Mouse (Mus musculus): ENCODE results near the gene Nfib. TPM values are rescaled to one million over a fixed set of nuclear protein-coding genes. Genes with fewer than 3 reads are reported as not detected.

Nfib gene
- polyA plus RNA-seq, 1 experiment from 2014 or later, result 52.1 TPM

DNA sequence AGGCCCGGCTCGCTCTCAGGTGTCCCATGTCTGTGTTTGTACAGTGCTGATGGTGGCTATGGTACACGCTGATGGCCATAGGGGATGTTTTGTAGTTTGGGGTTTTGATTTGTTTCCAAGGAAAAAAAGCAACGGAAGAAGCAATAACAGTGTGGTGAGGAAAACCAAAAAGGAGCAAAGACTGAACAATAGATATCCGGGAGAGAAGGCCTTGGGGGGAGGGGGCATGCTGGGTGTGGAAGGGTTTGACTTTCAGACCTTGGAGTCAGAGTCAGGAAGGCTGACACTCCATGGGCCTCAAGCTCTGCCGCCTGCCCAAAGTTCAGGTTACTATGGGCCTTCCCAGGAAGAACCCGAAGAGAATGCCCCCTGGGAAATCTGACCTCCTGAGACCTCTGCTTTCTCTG, 197.3 kb downstream of the Nfib start:
- ATAC-seq, result no peak
- no peak for TF ChIP-seq CTCF (IDR thresholded peaks at IDR 0.05)
- 0 out of 2 replicates have a peak, but pooled peaks have one; percentile 31 for TF ChIP-seq EP300 (IDR thresholded peaks at IDR 0.05)
- no peaks in the 10 kb centered on the region for H3K27me3 ChIP-seq (replicated peaks; ENCODE audit: insufficient read depth, low read length)
- no peak for DNase-seq (ENCODE audit: low spot score)
- H3K9me3 ChIP-seq (ENCODE audit: low read length), result no peaks in the 10 kb centered on the region
- peaks cover 14% of the 10 kb centered on the region; the same call in 1 of the 2 replicates for H3K4me1 ChIP-seq (ENCODE audit: insufficient read depth, low read depth, low read length)
- peak overlapping the region; percentile 99 for H3K27ac ChIP-seq (ENCODE audit: low read length)
- peak overlapping the region; percentile 81 for H3K4me3 ChIP-seq (ENCODE audit: low read depth, low read length)
- peak overlapping the region; percentile 89 for H3K4me2 ChIP-seq (replicated peaks; ENCODE audit: low read depth, low read length)
- WGBS, result 7% methylated on average over 7 of the region's 7 CpGs
- H3K9ac ChIP-seq (replicated peaks; ENCODE audit: low read depth), result peak overlapping the region; percentile 93; the same call in 1 of the 2 replicates
- no peaks in the 10 kb centered on the region for H3K36me3 ChIP-seq (ENCODE audit: insufficient read depth, low read length)

- Histone ChIP-seq H3K9ac (replicated peaks; ENCODE audit: low read depth) (peak overlapping the region; percentile 93), H3K9me3 (ENCODE audit: low read length) (no peaks in the 10 kb centered on the region), H3K4me3 (ENCODE audit: low read depth, low read length) (peak overlapping the region; percentile 81), H3K27ac (ENCODE audit: low read length) (peak overlapping the region; percentile 99), H3K4me1 (ENCODE audit: insufficient read depth, low read depth, low read length) (peaks cover 14% of the 10 kb centered on the region; the same call in 1 of the 2 replicates), H3K4me2 (replicated peaks; ENCODE audit: low read depth, low read length) (peak overlapping the region; percentile 89), H3K36me3 (ENCODE audit: insufficient read depth, low read length) (no peaks in the 10 kb centered on the region), H3K27me3 (replicated peaks; ENCODE audit: insufficient read depth, low read length) (no peaks in the 10 kb centered on the region)
- TF ChIP-seq CTCF (IDR thresholded peaks at IDR 0.05), result no peak
- TF ChIP-seq EP300 (IDR thresholded peaks at IDR 0.05), result no peak; the same call in 1 of the 2 replicates
- no peak for DNase-seq (ENCODE audit: low spot score)
- ATAC-seq, result no peak
- WGBS, result 7% methylated on average over 15 of the region's 15 CpGs
Measured at GRCm38 (mm10) chr4:82507541-82508280, 197.8 kb downstream of the Nfib start.

DNA sequence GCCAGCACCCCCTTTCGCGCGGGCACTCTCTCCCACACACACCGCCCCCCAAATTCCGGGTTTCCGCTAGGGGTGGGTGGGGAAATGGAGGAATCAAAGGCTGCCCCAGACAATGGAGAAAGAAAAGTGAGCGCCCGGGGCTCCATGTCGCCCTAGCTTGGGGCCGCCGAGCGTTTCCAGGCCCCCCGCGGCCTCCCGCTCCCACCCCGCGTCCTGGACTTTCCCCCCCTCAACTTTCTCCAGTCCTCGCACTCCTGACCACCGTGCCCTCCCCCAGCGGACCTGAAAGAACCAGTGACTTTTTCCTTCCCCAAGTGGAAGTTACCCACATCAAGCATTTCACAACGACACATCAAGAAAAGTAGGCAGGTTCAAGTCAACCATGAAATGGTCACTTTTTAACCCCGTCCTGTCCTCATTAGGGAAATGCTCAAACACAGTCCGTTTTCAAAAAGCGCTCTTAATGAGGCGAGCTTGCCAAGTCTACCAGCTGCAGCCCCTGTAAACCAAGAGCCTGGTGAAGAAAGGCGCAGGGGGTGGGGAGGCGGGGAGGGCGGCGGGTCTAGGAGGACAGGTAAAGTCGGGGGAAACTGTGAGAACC, 198.7 kb downstream of the Nfib start:
- Histone ChIP-seq H3K9me3 (ENCODE audit: low read length) (no peaks in the 10 kb centered on the region), H3K4me3 (ENCODE audit: low read depth, low read length) (peak overlapping the region; percentile 81), H3K36me3 (ENCODE audit: insufficient read depth, low read length) (no peaks in the 10 kb centered on the region), H3K4me2 (replicated peaks; ENCODE audit: low read depth, low read length) (peak overlapping the region; percentile 89), H3K4me1 (ENCODE audit: insufficient read depth, low read depth, low read length) (peaks cover 14% of the 10 kb centered on the region; the same call in 1 of the 2 replicates), H3K27me3 (replicated peaks; ENCODE audit: insufficient read depth, low read length) (no peaks in the 10 kb centered on the region), H3K9ac (replicated peaks; ENCODE audit: low read depth) (peak overlapping the region; percentile 93), H3K27ac (ENCODE audit: low read length) (peak overlapping the region; percentile 99)
- TF ChIP-seq CTCF (IDR thresholded peaks at IDR 0.05) (no peak), EP300 (IDR thresholded peaks at IDR 0.05) (peak; percentile 55; the same call in 1 of the 2 replicates)
- 3% methylated on average over 28 of the region's 30 CpGs for WGBS
- ATAC-seq, result peak; percentile 35
- DNase-seq (ENCODE audit: low spot score), result peak; percentile 94

DNA sequence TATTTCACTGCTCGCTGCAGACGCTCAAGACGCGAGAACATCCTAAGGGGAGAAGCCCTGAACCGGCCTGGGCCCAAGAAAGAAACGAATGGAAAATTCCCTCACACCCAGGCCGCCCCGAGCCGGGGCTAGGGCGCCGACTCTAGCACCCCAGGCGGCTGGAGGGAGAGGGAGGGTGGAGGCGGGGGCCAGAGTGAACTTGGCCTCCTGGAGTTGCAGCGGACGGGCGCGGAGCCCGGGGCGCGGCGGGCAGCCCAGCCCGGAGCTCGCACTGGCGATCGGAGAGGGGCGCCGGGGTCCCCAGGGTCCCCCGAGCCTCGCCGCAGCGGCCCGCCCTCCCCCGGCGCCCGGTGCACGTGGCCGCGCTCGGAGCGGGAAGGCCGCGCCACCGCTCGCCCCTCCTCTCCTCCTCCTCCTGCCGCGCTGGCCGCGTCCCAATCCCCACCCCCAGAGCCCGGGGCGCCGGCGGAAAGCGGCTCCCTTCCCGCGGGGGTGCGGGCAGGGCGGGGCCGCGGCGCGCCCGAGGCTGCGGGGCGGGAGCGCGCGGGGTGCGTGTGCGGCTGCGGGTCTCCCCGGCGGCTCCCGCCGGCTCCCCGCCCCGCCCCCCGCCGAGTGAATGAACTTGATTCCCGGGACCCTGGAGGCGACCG, 199.3 kb downstream of the Nfib start:
- Histone ChIP-seq H3K9me3 (ENCODE audit: low read length) (no peaks in the 10 kb centered on the region), H3K4me1 (ENCODE audit: insufficient read depth, low read depth, low read length) (peaks cover 14% of the 10 kb centered on the region; the same call in 1 of the 2 replicates), H3K27me3 (replicated peaks; ENCODE audit: insufficient read depth, low read length) (no peaks in the 10 kb centered on the region), H3K9ac (replicated peaks; ENCODE audit: low read depth) (peak overlapping the region; percentile 93), H3K4me2 (replicated peaks; ENCODE audit: low read depth, low read length) (peak overlapping the region; percentile 89), H3K4me3 (ENCODE audit: low read depth, low read length) (peak overlapping the region; percentile 81), H3K36me3 (ENCODE audit: insufficient read depth, low read length) (no peaks in the 10 kb centered on the region), H3K27ac (ENCODE audit: low read length) (peak overlapping the region; percentile 99)
- ATAC-seq (peak; percentile 84), DNase-seq (ENCODE audit: low spot score) (peak; percentile 94)
- peak; percentile 28; the same call in 1 of the 2 replicates for TF ChIP-seq CTCF (IDR thresholded peaks at IDR 0.05)
- no peak for TF ChIP-seq EP300 (IDR thresholded peaks at IDR 0.05)
- WGBS, result 3% methylated on average over 38 of the region's 81 CpGs

DNA sequence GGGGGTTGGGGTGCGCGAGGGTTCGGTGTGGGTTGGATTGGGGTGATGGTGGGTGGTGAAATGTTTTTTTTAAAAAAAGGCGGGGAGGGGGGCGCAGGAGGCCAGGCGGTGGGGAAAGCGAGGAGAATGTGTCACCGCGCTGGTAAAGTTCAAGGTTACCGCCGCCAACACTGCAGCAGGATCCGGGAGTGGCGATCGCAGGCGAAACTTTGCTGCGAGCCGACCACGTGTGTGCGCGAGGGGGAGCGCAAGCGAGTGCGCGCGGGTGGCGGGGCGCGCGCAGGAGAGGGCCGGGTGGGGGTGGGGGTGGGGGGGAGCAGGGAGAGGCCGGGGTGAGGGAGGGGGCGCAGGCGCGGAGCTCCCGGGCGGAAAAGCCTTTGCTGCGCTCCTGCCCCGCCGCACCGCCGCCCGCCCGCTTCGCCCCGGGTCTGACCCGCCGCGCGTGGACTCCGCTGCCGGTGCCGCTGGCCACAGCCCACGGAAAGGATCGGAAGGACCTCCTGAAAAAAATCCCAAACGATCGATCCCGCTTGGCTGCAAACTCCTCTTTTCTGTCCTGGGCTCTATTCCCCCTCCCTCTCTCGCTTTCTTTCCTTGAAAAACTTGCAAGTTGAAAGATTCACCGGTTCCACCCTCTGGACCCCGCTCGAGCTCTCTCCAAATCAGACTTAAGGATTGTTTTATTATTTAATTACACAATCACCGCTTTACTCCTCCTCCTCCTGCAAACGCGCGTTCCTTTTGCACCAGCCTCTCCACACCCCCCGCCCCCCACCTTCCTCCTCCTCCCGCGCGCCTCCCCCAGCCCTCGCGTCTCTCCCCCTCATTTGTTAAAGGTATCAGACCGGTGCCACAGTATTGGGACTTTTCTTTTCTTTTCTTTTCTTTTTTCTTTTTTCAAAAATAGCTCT, 200.2 kb downstream of the Nfib start:
- ATAC-seq (peak; percentile 72), DNase-seq (ENCODE audit: low spot score) (peak; percentile 97)
- Histone ChIP-seq H3K4me3 (ENCODE audit: low read depth, low read length) (peak overlapping the region; percentile 81), H3K27ac (ENCODE audit: low read length) (peak overlapping the region; percentile 99), H3K27me3 (replicated peaks; ENCODE audit: insufficient read depth, low read length) (no peaks in the 10 kb centered on the region), H3K9ac (replicated peaks; ENCODE audit: low read depth) (peak overlapping the region; percentile 93), H3K4me1 (ENCODE audit: insufficient read depth, low read depth, low read length) (peaks cover 14% of the 10 kb centered on the region; the same call in 1 of the 2 replicates), H3K36me3 (ENCODE audit: insufficient read depth, low read length) (no peaks in the 10 kb centered on the region), H3K9me3 (ENCODE audit: low read length) (no peaks in the 10 kb centered on the region), H3K4me2 (replicated peaks; ENCODE audit: low read depth, low read length) (peak overlapping the region; percentile 89)
- WGBS, result 2% methylated on average over 51 of the region's 72 CpGs
- TF ChIP-seq CTCF (IDR thresholded peaks at IDR 0.05), result no peak
- no peak for TF ChIP-seq EP300 (IDR thresholded peaks at IDR 0.05)

All from lung, postnatal 0 days (tissue).